Mouse (Mus musculus) C2C12 (cell line): ENCODE measurements around the gene Fam210b. TPM values are rescaled to one million over a fixed set of nuclear protein-coding genes. Genes with fewer than 3 reads are reported as not detected.

Experiments used
- H3K27me3 ChIP-seq: one replicate; pipeline ENCODE4 v1.6.1; 2011; ENCODE audit not compliant: control insufficient read depth, insufficient read depth, insufficient read length
- H3K36me3 ChIP-seq: one replicate; pipeline ENCODE4 v1.6.1; 2011; ENCODE audit not compliant: control insufficient read depth, insufficient read depth
- H3K4me3 ChIP-seq: one replicate; pipeline ENCODE4 v1.5.1; 2011; ENCODE audit warnings: mild to moderate bottlenecking, control low read depth; ENCODE audit not compliant: poor library complexity, insufficient read depth, severe bottlenecking
- H3K79me2 ChIP-seq: one replicate; pipeline ENCODE4 v1.6.1; 2011; ENCODE audit not compliant: control insufficient read depth, insufficient read depth
- H3K79me3 ChIP-seq: one replicate; pipeline ENCODE4 v1.6.1; 2011; ENCODE audit warnings: low read depth, control low read depth
- H3ac ChIP-seq: one replicate; pipeline ENCODE3; 2011; ENCODE audit warnings: low read depth; ENCODE audit not compliant: control insufficient read depth, insufficient read length
- CEBPB ChIP-seq: IDR thresholded peaks from one replicate; pipeline ENCODE4 v1.6.1; 2011; ENCODE audit warnings: low read depth, mild to moderate bottlenecking, control low read depth, moderate library complexity
- CTCF ChIP-seq: IDR thresholded peaks from one replicate; pipeline ENCODE4 v1.5.1; 2011; ENCODE audit not compliant: control insufficient read depth, insufficient read depth, insufficient read length
- FOSL1 ChIP-seq: IDR thresholded peaks from one replicate; pipeline ENCODE4 v1.8.0; 2011; ENCODE audit warnings: mild to moderate bottlenecking, low read length; ENCODE audit not compliant: poor library complexity, insufficient read depth, severe bottlenecking
- MAX ChIP-seq: IDR thresholded peaks from one replicate; pipeline ENCODE4 v1.6.1; 2011; ENCODE audit warnings: mild to moderate bottlenecking, control low read depth
- MYOD1 ChIP-seq: IDR thresholded peaks from one replicate; pipeline ENCODE4 v1.6.1; 2011; ENCODE audit warnings: low read depth; ENCODE audit not compliant: control insufficient read depth, insufficient read length
- MYOG ChIP-seq: IDR thresholded peaks from one replicate; pipeline ENCODE4 v1.6.1; 2011; ENCODE audit not compliant: control insufficient read depth, insufficient read length; ENCODE audit errors: extremely low read depth
- USF1 ChIP-seq: IDR thresholded peaks from one replicate; pipeline ENCODE4 v1.6.1; 2011; ENCODE audit warnings: low read depth, mild to moderate bottlenecking, control low read depth, moderate library complexity
- polyA plus RNA-seq: library from polyadenylated mRNA; unstranded; fragments of >200 nt; fragmentation: generic; extraction: Trizol; gene quantifications from one replicate; pipeline ENCODE4 v1.2.1, GENCODE M21; 2012; ENCODE audit warnings: missing spikeins

The Fam210b gene
- polyA plus RNA-seq, 1 experiment: 2.3 TPM

- H3K79me3 ChIP-seq: no peaks in the 10 kb centered on the region
- no peak overlapping the region for H3ac ChIP-seq
- no peaks in the 10 kb centered on the region for H3K27me3 ChIP-seq
- peaks cover 21% of the 10 kb centered on the region for H3K36me3 ChIP-seq
- TF ChIP-seq MYOD1: no peak
- no peaks in the 10 kb centered on the region for H3K79me2 ChIP-seq
- H3K4me3 ChIP-seq: no peak overlapping the region
Observed at GRCm38 (mm10) chr2:172384715-172385114, 39.4 kb downstream of the Fam210b start.

GRCm38 (mm10) chr2:172390341-172390740 lies 45.0 kb downstream of the Fam210b start:
- H3K4me3 ChIP-seq: no peak overlapping the region
- H3K79me3 ChIP-seq: no peaks in the 10 kb centered on the region
- no peaks in the 10 kb centered on the region for H3K79me2 ChIP-seq
- TF ChIP-seq FOSL1 (no peak), MYOD1 (no peak), USF1 (no peak), MAX (no peak), MYOG (no peak), CEBPB (no peak), CTCF (no peak)
- no peak overlapping the region for H3ac ChIP-seq
- no peaks in the 10 kb centered on the region for H3K27me3 ChIP-seq
- no peaks in the 10 kb centered on the region for H3K36me3 ChIP-seq

GRCm38 (mm10) chr2:172392041-172392521 lies 46.7 kb downstream of the Fam210b start:
- Histone ChIP-seq H3K27me3 (no peaks in the 10 kb centered on the region), H3K79me3 (no peaks in the 10 kb centered on the region), H3K79me2 (no peaks in the 10 kb centered on the region), H3K4me3 (no peak overlapping the region), H3K36me3 (no peaks in the 10 kb centered on the region), H3ac (no peak overlapping the region)
- TF ChIP-seq MAX (no peak), FOSL1 (no peak), MYOD1 (no peak), CEBPB (no peak), MYOG (no peak), CTCF (no peak), USF1 (no peak)

GRCm38 (mm10) chr2:172393391-172394051 lies 48.2 kb downstream of the Fam210b start, which contains the start of gene Cass4:
Cass4 (plus strand) TSS chr2:172393794.
- Histone ChIP-seq H3K79me3 (no peaks in the 10 kb centered on the region), H3K79me2 (no peaks in the 10 kb centered on the region), H3K4me3 (no peak within 1 kb of the TSS), H3ac (no peak within 1 kb of the TSS), H3K36me3 (no peaks in the 10 kb centered on the region), H3K27me3 (peaks cover 5% of the 10 kb centered on the region)
- TF ChIP-seq MAX (no peak), USF1 (no peak), CTCF (no peak), MYOG (no peak), MYOD1 (no peak), FOSL1 (no peak), CEBPB (no peak)

GRCm38 (mm10) chr2:172394052-172394392 lies 48.7 kb downstream of the Fam210b start:
- H3K36me3 ChIP-seq: no peaks in the 10 kb centered on the region
- TF ChIP-seq MYOG (no peak), MAX (no peak), CEBPB (no peak)
- H3K79me3 ChIP-seq: no peaks in the 10 kb centered on the region
- H3K4me3 ChIP-seq: no peak overlapping the region
- H3K79me2 ChIP-seq: no peaks in the 10 kb centered on the region
- no peak overlapping the region for H3ac ChIP-seq
- H3K27me3 ChIP-seq: peaks cover 6% of the 10 kb centered on the region

- no peaks in the 10 kb centered on the region for H3K36me3 ChIP-seq
- TF ChIP-seq MAX (no peak), CEBPB (no peak), FOSL1 (no peak)
- H3K27me3 ChIP-seq: peaks cover 12% of the 10 kb centered on the region
- no peak overlapping the region for H3K4me3 ChIP-seq
- no peak overlapping the region for H3ac ChIP-seq
- H3K79me2 ChIP-seq: no peaks in the 10 kb centered on the region
- H3K79me3 ChIP-seq: no peaks in the 10 kb centered on the region
Observed at GRCm38 (mm10) chr2:172394671-172395070, 49.3 kb downstream of the Fam210b start.
